Mouse (Mus musculus): ENCODE results near the gene Lrmda.

The Lrmda gene

DNA sequence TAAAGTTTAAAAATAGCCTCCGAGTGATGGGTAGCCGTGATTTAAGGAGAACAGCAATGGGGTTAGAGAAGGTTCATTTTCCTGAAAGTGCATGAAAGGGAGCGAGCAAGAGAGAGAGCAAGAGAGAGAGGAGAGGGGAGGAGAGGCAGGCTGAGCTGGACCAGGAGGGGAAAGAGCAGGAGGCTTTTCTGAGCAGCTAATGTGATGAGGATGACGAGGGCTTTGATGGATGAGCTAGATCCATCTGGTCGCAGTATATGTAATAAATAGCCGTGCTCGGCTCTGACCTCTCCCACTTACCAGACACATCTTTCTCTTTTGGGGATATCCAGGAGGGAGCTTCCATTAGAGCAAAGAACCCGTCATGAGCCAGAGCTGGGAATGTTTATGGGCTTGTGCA is 475.8 kb downstream of the Lrmda start:
- DNase-seq (ENCODE audit: low read depth, low spot score): no peak

- DNase-seq (ENCODE audit: low read depth, low spot score): no peak
These were observed 478.2 kb downstream of the Lrmda start for GRCm38 (mm10) chr14:22497636-22498131.

DNA sequence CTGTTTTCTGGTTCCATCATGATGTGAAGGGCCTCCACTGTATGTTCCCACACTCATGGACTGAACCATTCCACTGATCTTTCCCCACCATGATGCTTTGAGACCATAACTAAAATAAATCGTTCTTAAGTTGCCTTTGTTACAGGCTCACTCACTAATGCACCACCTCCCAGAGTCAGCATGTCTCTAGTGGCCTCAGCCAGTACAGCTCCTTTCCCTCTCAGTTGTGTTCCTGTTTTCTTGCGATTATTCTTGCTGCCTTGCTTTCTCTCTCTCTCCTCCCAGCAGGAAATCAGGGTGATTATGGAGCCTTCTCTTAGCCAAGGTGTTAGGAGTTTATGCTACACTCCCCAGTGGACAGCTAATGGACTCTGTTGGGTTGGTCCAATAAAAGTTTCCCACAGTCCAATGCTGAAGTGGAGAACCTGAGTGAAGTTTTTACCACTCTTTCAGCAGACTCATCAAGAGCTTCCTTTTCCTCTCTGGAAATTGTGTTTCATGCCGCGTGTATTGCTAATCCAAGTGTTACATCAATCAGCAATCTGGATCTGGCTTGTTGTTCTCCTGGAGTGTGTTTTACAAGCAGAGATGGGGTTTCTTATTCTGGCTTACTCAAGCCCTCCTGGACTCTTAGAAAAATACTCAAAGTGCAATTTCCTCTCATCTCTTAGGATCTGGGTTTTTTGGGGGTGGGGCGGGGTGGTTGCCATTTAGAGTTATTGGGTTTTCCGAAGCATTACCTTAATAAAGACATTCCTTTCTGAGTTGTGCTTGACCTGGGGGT is 490.4 kb downstream of the Lrmda start:
- DNase-seq (ENCODE audit: low read depth, low spot score): no peak

- no peak for DNase-seq (ENCODE audit: low read depth, low spot score)
These were observed 490.9 kb downstream of the Lrmda start for GRCm38 (mm10) chr14:22510531-22510785.

- DNase-seq (ENCODE audit: low read depth, low spot score): no peak
These were observed 495.0 kb downstream of the Lrmda start for GRCm38 (mm10) chr14:22514362-22515084.

GRCm38 (mm10) chr14:22530706-22531105 is 511.2 kb downstream of the Lrmda start:
- DNase-seq (ENCODE audit: low read depth, low spot score): no peak

DNA sequence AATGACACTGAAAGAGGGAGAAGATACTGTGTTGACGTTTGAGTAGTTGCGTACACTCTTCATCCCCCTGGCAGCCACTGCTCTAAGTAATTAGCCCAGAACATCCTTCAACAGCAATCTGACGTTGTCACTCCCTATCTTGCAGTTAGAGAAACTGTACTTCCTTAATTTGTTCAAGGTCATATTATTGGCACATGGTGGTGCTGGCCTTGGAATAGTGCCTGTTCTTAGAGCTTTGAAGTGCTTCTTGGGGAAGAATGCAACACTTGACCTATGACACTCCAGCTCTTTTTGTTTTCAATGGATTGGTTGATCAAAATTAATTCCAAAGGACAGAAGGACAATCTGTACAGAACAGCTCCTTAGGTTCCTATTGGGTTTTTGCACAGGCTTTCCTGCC is 514.0 kb downstream of the Lrmda start:
- no peak for DNase-seq (ENCODE audit: low read depth, low spot score)

- DNase-seq (ENCODE audit: low read depth, low spot score): no peak
These were observed 526.6 kb downstream of the Lrmda start for GRCm38 (mm10) chr14:22545887-22546675.

DNA sequence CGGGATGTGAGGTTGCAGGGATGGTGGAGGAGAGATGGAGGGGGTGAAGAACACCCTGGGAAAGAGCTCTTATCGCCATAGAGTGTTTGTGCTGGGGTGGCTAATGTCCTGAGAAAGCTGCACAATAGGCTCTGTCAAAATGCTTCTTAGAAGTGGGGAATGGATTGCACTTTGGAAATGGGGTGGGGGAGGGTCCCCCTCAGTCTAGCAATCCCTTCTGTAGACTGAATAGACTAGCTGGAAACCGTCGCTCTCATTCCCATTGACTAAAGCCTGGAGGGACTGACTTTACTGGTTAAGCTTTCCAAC is 527.1 kb downstream of the Lrmda start:
- DNase-seq (ENCODE audit: low read depth, low spot score): no peak

DNA sequence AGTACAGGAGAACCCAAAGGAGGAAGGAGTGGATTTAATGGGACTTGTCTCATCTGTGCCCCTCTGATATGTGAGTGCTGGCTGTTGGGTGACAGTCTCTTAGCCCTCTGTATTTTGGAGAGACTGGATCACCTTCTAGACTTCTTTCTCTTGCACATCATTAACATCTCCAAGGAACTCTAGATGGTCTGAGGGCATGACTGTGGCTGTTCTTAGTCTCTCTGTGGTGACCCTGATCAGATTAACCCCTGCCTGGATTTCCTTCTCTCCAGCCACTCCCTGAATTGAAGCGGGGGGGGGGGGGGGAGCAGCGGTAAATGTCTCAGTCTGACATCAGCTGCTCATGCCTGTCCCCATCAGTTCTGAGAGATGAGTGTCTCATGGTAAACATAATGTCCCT is 528.8 kb downstream of the Lrmda start:
- no peak for DNase-seq (ENCODE audit: low read depth, low spot score)

- DNase-seq (ENCODE audit: low read depth, low spot score): no peak
These were observed 529.7 kb downstream of the Lrmda start for GRCm38 (mm10) chr14:22549166-22549565.

DNA sequence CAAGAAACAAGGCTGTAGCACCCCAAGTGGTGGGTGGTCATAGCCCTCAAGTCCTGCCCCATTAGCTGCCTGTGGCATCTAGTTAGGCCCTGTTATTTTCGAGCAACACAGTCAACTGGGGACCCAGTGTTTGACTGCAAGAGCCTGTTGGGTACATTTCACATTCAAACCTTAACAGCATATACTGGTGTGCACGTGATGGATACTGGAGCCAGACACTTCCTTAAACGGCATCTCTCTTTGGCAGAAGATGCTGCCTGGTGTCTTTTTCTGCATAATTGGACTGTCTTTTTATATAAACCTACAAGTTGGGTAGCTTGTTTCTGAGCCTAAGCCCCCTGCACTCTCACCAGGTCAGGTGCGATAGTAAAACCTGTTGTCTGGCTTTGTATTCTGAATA is 532.8 kb downstream of the Lrmda start:
- DNase-seq (ENCODE audit: low read depth, low spot score): no peak

DNA sequence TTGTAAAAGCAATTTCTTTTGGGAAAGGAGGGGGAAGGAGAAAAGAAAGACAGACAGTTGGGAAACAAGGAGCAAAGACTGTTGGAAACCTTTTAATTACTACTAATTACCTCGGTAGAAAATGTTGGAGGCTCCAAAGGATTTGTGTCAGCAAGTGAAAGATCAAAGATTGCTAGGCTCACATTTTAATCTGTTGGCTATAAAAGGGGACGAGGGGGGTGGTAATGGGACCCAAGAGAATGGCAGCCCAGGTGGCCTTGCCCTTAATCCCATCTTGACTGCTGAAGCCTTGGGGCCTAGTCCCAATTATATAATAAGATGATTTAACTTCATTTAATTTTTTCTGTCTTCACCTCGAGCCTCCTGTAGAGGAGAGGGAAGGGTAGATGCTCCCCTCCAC is 533.3 kb downstream of the Lrmda start:
- no peak for DNase-seq (ENCODE audit: low read depth, low spot score)

- DNase-seq (ENCODE audit: low read depth, low spot score): no peak
These were observed 534.2 kb downstream of the Lrmda start for GRCm38 (mm10) chr14:22553717-22554116.

DNA sequence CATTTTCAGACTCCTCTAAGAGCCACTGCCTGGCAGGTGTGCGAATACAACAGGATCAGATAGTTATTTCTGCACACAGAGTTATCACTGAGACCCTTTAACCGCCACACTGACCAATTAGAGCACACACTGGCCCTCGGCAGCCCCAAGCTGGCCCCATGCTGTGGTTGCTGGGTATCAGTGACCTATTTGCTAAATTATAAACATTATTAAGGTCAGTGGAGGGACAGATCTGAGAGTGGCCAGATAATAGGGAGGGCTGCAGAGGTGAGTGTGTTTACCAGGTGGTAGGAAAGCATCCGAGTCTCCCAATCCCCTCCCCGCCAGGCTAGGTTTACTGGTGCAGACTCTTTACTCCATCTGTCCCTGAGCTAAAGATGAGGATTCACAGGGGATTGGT is 553.0 kb downstream of the Lrmda start:
- DNase-seq (ENCODE audit: low read depth, low spot score): no peak

- no peak for DNase-seq (ENCODE audit: low read depth, low spot score)
These were observed 554.1 kb downstream of the Lrmda start for GRCm38 (mm10) chr14:22573585-22573984.

- DNase-seq (ENCODE audit: low read depth, low spot score): no peak
These were observed 554.5 kb downstream of the Lrmda start for GRCm38 (mm10) chr14:22574006-22574405.

- DNase-seq (ENCODE audit: low read depth, low spot score): no peak
These were observed 556.9 kb downstream of the Lrmda start for GRCm38 (mm10) chr14:22576441-22576840.

DNA sequence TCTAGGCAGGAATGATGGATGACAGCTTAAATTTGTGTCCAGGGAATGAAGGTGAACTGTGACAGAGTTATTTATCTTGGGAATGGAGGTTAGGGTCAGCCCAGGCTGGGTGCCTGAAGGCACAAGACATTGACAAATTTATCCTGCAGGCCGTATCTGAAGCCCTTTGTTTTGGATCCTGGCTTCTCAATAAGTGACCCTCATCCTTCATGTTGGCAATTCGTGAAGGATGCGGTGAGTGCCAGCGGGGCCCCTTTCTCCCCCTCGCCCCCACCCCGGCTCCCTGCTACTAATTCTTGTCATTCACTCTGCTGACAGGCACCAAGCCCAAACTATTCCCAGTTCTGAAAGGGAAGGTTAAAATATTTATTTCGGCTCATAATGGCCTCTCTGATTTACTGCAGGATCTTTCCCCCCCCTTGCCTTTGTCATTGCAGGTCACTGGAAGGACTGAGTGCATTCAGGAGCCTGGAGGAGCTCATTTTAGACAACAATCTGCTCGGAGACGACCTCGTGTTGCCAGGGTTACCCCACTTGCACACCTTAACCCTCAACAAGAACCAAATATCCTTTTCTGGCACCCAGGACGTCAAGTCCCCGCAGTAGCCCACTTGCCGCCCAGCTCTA is 558.0 kb downstream of the Lrmda start:
- peak; percentile 66 for DNase-seq (ENCODE audit: low read depth, low spot score)

- DNase-seq (ENCODE audit: low read depth, low spot score): peak; percentile 84
These were observed 558.7 kb downstream of the Lrmda start for GRCm38 (mm10) chr14:22578224-22578623.

DNA sequence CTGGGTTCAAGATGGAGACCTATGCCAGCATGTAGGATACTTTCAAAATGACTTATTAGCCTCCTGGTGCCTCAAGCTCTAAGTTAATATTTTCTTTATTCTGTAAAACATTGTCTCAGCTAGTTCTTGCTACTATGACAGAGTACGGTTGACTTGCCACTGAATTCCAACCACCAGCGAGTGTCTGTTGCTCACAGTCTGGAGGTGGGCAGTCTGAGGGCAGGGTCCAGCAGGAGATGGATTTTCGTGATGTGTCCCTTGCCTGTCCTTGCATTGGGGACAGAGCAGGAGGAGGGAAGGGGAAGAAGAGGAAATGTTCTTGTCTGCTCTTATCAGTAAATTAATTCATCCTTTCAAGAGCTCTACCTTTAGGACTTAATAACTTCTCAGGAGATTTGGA is 559.5 kb downstream of the Lrmda start:
- DNase-seq (ENCODE audit: low read depth, low spot score): no peak

- no peak for DNase-seq (ENCODE audit: low read depth, low spot score)
These were observed 562.6 kb downstream of the Lrmda start for GRCm38 (mm10) chr14:22582065-22582464.

Data from 3T3-L1 (cell line).